Mouse (Mus musculus): ENCODE measurements at regions not wholly inside any gene's neighbourhood (a gene's known extent, or its start where the extent isn't known, plus 50 kb on each side); places are given as distances from the start of the nearest gene placed in this dataset.

DNA sequence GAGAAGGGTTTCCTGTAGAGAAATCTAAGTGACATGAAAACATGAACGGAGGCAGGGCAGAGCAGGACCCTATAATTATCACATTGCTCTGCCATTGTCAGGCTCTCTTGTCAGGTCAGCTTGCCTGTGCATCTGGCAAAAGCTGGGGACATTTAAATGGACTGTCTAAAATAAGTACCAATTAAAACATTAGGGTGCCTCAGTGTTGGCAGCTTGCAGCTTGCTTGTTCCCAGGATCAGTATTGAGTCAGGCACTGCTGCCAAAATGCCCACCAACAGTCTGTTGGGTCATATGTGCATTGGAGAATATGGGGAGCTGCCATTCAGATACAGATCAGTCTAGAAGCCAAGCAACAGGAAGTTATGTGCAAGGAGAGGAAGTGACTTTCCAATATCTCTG, 349.5 kb upstream of the B3gat1 start:
- CTCF ChIA-PET: no interaction called here

DNA sequence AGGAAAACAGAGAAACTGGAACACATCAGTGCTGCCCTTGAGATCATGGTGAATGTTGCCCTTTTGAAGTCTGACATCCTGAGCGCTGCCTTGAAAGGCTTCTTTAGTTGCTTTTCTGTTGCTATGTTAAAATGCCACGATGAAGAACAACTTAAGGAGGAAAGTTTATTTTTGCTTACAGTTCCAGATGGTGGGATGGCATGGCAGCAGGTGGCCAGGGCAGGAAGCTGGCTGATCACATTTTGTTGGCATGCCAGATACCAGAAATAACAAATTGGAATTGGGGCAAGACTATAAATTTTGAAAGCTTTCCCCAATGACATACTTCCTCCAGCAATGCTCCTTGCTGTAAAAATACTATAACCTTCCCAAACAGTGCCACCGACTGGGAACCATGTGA, 334.9 kb upstream of the B3gat1 start:
- CTCF ChIA-PET: no interaction called here

DNA sequence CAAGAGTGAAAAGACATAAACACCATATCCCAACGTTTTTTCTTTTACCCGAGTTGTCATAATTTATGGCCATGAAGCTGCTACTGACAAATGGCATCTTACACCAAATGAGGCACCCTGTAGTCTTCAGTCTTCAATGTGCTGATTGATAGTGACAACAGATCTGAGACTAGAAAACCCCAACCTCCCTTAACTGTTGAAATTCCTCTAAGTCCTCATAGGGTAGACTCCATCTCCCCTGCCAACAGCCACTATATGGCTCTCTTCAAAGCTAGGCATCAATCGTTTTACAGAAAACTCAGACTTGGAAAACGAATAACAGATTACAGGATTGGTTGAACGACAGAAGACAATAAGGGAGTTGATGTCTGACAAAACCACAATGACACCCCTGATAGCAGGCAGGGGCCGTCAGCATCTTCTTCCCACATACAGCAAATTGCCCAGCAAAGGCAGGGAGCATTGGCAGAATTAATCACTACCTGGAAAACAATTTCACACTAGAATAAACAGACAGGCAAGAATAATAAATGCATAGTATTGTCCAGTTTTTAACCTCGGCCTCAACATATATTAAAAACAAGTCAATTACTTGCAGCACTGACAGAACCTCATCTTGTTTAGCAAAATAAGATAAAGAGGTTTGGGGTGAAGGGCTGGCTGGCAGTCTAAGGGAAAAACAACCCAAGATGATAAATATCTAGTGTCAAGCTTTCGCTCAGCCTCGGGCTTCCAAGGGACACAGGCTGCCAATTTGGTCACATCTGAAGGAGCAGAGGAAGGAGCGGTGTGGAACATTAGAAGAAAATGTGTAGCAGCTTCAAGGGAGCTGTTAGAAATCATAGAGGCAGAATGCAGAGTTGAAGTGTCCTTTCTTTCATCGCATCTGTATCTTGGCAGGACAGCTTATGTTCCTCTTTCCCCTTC, 310.4 kb upstream of the B3gat1 start:
- CTCF ChIA-PET: no interaction called here

DNA sequence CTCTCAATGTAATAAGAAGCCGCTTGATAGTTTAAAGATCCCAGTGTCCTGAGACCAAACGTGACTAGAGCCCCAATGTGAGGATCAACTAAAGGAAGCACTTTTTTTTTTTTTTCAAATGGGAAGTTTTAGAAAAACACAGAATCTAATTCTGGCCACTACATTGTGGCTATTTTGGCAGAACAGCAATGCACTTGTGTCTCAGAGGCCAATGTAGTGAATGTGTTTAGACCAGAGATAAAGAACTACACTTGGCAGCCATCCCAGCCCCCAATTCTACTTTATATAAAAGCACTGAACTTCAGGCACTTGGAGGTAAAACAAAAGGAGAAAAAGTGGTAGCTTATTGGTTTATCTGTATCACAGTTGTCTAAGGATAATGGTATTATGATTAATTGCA, 298.0 kb upstream of the B3gat1 start:
- CTCF ChIA-PET: no interaction called here

DNA sequence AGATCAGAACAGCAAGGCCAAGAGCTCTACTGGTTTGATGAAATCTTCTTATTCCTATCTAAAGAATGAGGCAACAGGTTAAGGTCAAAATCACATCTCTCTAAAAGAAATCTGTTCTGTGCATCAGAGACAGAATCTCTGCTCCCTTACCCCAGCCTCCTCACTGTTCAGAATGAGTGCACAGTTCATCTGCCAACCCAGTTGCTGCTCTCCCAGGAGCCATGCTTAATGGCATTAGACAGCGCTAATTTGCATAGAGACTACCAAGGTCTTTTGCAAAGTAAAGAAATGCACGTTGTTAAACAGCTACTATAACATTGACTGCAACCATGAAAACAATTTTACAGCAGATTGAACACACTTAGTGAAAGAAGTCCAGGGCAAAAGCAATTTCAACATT, 296.3 kb upstream of the B3gat1 start:
- CTCF ChIA-PET: no interaction called here

DNA sequence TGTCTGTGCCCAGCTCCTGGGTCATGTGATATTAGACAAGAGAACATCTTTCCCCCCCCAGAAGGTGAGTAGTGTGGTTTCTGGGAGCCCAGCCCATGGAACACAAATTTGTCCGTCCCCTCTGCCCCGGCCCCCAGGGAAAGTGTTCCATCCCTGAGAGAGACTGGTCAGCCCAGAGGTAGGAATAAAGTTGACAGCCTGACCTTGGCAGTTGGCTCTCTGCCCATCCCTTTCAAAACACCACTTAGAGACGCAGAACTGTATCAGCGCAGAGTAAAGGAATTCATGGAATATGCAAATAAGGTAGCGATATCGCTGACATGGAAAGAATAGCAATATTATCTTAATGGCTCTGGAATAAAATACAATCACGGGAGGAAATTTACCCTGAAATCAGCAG, 279.6 kb upstream of the B3gat1 start:
- CTCF ChIA-PET: no interaction called here

DNA sequence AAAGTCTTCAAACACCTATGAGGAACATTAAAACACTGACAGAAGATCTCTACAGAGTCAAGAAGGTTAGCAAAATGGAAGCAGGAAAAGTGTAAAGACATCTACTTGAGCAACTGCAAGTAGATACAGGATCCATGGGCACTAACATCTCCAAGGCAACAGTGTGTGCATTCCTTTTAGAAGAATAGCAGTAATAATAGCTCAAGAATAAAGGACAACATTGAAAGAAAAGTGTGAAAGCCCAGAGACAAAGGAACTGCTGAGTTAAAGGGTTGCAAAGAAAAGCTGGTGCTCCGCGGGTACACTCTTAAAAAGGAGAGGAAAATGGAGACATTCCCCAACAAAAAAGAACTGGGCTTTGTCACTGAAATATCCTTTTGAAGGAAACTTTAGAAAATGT, 272.4 kb upstream of the B3gat1 start:
- CTCF ChIA-PET: no interaction called here

DNA sequence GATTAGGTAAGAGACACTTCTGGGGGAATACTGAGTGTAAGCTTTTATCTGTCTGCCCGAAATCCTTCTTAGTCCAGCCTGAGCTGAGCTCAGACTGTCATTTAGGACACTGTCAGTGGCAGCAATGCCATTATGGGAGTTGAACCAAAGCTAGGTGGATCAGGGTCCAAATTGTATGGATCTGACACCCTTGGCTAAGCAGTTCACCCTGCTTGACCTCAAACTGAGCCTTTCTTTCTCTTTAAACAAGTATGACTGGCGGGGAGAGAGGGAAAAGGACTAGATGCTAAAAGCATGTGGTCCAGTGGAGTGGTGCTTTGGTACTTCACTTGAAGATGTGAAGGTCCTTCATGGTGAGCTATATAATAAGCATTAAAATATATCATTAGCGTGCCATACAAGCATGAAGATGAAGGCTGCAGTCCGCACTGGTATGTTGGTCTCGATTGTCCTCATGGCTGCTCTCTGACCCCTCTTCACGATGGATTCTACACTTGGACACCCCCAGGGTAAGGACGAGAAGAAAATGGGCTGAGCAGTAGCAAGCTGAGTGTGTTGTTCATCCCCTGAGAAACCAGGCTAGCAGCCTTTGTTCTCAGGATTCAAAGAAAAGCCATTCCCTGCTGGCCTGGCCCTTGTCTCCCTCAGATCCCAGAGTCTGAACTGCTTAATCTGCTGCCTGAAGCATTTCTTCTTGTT, 262.7 kb upstream of the B3gat1 start:
- CTCF ChIA-PET: no interaction called here

DNA sequence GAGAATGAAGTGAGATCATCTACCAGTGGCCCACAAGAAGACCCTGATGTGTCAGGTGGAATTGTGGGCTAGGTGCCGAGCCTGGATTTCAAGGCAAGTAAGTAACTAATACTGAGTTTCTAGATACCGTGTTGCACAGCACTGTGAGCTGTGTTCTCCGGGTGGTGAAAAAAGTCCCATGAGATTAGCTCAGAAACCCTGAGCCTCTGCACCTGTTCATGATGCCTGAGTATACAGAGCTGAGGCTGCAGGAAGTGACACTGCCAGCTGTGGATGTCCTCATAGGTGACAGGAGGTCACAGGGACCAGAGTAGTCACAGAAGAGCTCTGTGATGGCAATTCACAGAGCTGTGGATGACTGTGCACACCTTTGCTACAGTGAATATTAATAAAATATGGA, 257.2 kb upstream of the B3gat1 start:
- CTCF ChIA-PET: no interaction called here

DNA sequence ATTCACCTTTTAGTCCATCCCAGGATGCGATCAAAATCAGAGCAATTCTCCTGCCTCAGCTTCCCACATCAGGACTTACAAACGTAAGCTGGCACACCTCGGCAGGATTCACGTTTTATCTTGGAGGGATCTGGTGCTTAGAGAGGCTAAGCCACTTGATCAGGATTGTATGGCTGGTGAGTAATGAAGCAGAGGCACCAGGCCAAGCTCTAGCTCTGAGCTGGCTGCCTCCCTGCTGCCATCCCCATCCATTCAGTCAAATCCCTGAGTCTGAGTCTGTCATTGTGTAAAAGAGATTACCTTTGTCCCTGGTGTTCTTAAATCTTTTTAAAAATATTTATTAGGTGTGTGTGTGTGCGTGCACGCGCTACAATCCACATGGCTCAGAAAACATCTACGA, 252.6 kb upstream of the B3gat1 start:
- CTCF ChIA-PET: interaction anchor here (0.6 kb wide), 1 partner anchor 631 kb away, joined by 4 read pairs; no protein-coding TSS in a partner anchor

DNA sequence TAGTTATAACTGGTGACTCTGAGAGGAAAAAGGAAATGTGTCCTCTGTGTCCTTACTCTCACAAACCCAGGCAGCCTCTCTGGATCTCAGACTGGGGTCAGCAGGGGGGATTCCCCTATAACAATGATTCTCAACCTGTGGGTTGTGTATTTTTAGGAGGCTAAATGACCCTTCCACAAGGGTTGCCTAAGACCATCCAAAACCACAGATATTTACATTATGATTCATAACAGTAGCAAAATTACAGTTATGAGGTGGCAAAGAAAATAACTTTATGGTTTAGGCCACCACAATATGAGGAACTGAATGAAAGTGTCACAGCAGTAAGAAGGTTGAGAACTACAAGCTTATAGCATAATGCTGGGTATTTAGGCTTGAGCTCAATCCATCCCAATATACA, 251.6 kb upstream of the B3gat1 start:
- CTCF ChIA-PET: no interaction called here

DNA sequence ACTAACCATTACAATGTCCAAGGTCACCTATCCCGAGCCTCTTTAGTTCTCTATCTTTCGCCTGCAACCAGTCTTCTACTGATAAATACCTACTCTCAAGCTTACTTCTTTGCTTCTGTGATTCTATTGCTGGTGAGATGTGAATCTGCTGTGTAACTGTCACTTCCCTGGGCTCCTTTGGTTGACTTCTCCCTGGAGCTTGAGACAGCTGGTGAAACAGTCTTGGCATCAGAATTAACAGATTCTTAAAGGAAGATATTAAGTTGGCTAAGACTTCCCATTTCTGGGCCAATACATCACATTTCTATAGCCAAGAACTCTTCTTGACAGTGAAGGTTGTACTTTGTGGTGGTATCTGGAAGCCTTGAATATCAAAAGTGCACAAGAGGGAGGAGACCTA, 239.8 kb upstream of the B3gat1 start:
- CTCF ChIA-PET: no interaction called here

DNA sequence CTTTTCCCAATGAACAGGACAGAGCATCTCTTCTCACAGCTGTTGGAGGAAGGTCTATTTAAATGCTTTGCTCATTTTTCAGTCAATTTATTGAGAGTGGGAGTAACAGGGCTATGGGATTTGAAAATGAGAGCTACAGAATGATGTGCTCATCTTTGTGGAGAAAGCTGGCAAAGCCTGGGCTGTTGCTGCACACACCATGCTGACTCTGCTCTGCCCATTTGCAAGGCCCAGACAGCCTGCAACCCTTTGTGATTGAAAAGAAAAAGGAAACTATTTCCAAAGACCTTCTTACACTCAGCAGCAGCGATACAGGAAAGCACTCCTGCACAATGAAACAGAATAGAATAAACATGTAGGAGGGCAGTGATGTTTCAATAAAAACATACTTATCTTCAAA, 231.5 kb upstream of the B3gat1 start:
- CTCF ChIA-PET: no interaction called here

DNA sequence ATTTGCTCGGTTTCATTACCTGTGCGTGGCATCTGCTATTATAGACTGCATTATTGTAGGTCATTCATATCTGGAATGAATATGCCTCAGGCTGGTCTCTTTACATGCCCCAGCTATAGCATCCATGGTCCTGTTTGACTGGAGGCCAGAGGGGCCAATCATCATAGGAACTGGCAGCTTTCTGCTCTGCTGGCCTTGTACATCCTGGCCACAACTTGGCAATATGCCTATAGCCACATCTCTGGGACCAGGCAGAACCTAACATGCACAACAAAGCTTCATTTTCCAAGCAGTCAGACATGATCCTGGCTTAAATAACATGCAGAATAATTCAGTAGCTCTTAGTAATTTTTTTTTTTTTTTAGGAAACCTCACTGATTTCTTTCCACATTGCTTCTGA, 227.6 kb upstream of the B3gat1 start:
- CTCF ChIA-PET: no interaction called here

DNA sequence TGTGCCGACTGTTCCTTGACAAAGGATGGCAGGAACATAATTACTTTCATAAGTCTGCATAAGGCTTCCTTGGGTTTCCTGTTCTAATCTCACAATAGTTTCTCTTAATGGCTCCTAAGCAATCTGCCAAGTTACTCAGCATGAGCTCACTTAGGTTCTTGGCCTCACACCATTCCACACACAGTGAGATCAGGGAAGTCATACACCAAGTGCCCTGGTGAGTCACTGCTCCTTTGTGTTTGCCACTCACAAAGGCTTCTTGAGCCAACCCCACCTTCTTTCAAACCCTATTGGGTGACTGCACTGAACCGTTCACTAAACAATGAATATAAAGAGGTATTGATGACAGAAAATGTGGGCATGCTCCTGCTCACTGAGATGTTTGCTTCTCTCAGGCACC, 214.9 kb upstream of the B3gat1 start:
- CTCF ChIA-PET: no interaction called here

DNA sequence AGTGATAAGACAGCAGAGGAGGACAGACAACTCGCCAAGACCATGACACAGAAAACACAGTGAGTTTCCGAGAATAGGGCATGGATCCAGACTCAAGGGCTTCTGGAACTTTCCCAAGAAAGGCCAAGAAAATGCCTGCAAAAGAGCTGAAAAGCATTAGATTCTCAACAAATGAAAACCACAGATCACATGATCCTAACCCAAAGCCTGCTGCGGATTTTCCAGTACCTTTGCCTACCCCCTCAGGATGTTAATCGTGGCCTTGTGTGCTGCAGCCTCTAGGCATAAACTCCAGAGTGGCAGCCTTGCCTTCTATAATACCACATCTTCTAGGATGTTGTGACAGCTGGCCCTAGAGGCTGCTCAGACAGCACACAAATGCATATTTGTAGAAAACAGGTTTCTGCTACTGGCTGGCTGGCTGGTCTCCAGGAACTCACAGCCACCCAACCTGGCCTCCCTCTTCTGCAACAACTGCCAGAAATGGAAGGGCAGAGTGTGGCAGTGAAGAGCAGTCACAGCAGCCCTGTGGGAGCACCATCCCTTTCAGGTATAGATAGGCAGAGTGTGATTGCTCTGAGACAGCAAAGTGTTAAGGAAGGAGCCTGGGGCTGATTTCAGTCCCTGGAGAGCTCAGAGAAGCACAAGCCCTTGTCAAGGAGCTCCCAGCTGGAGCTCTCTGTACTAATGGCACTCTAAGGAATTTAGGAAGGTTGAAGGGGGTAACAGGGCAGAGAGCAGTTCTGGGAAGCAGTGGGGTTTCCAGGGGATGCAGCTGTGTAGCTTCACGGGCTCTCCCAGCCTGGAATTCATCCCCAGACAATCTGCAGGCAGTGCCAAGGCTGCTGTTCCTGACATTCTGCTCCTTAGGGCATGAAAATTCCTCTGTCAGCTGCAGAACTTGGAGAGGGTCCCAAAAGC, 213.7 kb upstream of the B3gat1 start:
- CTCF ChIA-PET: no interaction called here

DNA sequence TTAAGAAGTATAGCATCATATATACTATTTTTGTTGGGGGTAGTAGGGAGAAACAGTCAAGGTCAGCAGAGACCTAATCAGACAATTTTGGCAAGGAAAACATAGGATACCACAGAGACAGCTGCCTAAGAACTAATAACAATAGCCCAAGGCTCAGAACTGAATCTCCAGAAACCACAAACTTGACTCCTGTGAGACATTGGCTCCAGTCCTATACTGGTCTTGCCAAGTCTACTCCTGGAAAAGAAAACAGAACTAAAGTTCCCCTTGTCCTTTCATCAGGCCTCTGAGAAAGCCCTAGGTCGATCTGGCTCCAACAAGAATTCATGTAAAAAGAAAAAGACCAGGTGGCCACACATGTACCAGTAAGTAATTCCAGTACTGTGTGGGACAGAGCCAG, 209.4 kb upstream of the B3gat1 start:
- CTCF ChIA-PET: no interaction called here

DNA sequence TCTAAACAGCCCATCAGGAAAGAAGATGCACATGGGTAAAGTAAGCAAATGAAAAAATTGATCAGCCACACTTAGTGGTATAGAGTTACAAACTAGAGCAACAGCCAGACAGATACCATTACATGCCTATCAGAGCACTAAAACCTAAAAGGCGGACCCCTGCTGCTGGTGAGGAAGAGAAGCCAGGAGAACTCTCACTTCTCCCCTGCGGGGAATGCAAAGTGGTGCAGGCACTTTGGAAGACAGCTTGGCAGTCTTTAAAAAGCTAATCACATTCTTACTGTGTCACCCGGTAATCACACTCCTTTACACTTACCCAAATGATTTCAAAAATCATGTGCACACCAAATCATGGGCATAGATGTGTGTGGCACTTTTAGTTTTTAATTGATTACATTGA, 204.8 kb upstream of the B3gat1 start:
- CTCF ChIA-PET: no interaction called here

DNA sequence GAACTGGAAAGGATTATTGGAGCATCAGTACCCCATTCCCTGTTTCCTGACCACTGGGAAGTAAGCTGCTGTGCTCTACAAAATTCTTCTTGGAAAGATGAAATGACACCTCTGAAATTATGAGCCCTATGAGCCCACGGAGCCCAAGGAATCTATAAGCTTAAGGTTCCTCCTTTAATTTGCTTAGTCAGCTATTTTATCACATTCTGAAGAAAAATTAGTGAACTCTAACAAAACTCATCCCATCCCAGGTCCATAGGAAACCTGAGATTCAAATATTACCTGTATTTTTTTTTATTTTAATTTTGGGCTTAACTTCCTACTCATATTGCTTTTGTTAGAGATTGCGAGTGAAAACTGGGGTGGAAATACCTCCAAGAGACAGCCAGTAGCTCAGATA, 194.5 kb upstream of the B3gat1 start:
- CTCF ChIA-PET: no interaction called here

DNA sequence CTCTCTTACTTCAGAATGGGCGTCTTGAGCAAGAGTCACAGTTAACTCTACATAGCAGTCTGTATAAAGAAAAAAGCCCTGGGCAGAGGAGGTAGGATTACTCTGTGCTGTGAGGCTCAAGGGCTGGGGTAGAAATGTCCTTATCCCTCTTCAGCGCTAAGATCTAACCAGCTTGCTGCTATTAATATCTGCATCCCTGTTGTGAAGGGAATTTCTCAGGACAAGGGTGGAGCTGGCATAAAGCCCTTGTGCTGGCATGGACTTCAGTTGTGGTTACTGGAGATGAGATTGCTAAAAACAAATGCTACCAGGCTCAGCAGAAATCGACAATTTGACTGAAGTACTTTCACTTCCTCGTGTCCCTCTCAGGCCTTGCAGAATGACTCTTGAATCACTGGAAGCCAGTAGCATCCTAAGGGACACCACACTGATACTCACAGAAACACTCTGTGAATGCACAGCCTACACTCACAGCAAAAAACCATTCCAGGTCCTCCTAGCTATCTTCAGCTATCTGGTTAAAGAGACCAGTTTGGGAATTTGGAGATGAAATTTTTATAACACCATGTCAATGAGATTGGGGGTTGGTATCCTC, 185.1 kb upstream of the B3gat1 start:
- CTCF ChIA-PET: no interaction called here

DNA sequence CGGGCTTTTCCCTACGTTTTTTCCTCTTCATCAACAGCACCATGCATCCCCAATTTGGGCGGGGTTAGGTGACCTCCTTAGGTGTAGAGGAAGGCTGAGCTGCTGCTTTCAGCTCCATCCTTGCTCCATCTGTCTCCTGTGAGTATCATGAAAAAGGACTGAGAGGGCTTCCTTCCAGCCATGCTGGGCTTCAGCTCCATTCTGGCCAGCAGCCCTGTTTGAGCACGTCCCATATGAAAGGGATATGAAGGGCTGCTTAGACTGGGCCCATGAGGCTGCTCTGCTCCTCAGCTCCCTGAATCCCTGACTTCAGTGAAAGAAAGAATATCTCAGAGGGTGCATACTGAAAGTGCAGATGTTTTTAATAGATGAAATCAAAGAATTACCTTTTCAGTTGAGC, 184.4 kb upstream of the B3gat1 start:
- CTCF ChIA-PET: no interaction called here

DNA sequence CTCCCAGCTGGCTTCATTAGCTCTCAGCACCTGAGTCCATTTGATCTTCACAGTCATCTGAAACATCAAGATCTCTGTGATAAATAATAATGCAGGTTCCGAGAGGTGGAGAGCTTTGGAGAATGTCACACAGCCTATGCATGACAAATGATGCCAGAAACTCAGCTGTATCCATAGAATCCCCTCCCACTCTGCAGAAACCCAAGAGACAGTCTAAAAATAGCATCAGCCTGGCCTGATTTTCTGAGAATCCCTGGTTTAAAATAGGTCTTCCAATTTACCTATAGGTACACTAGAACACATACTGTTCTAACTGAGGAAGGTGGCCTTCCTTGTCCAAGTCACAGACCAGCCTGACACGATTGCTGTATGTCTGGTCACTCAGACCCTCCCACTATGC, 184.0 kb upstream of the B3gat1 start:
- CTCF ChIA-PET: no interaction called here

Data from spleen, embryonic (tissue).